Mouse (Mus musculus) gastrocnemius, postnatal 36 days (tissue): ENCODE results near the gene Add2. TPM values are rescaled to one million over a fixed set of nuclear protein-coding genes. Genes with fewer than 3 reads are reported as not detected.

Experiments used
- DNase-seq, 2 experiments: peaks; one replicate each; pipeline ENCODE4 v3.0.0; 2022
- intact Hi-C: fragments of 180-260 bp; cut with DNase I; formaldehyde crosslinking; loops from one replicate; pipeline ENCODE4 v1.15.1; 2025
- total RNA-seq, 2 experiments: library from RNA; stranded (reverse); gene quantifications; 2 replicates each; pipeline ENCODE4 v1.2.3; 2021

The Add2 gene
- total RNA-seq, 2 experiments from 2014 or later: 0.05 TPM; not detected in 1

GRCm38 (mm10) chr6:86169166-86169565 is 140.7 kb downstream of the Add2 start:
- no peak for DNase-seq
- intact Hi-C loops: no loop called here

Other genes with a start within 250 kb of the Add2 start
- not detected for gene Nat8f6, start 207.7 kb upstream of the Add2 start, total RNA-seq
- not detected for gene Nat8f5, start 207.7 kb upstream of the Add2 start, total RNA-seq
- gene Nat8, start 196.6 kb upstream of the Add2 start, total RNA-seq: not detected
- gene Nat8f2, start 159.5 kb upstream of the Add2 start, total RNA-seq: not detected
- gene Nat8f4, start 123.8 kb upstream of the Add2 start, total RNA-seq: under 1 TPM; 0.20 to 0.32 TPM
- gene Tprkb, start 116.8 kb upstream of the Add2 start, total RNA-seq: 10 to 100 TPM; 15.0 to 17.7 TPM
- gene Nat8f1, start 113.0 kb upstream of the Add2 start, total RNA-seq: 1 to 10 TPM; 1.2 to 2.1 TPM
- gene Dusp11, start 67.0 kb upstream of the Add2 start, total RNA-seq: 10 to 100 TPM; 30.7 to 32.8 TPM
- not detected for gene Figla, start 12.5 kb upstream of the Add2 start, total RNA-seq
- under 1 TPM; 0.13 to 0.22 TPM for gene Tgfa, start 166.5 kb downstream of the Add2 start, total RNA-seq